Mouse (Mus musculus): ENCODE results near the gene St3gal3.

The St3gal3 gene

GRCm38 (mm10) chr4:118141511-118141910 lies 6.8 kb upstream of the St3gal3 start:
- CTCF ChIA-PET, result no interaction called here

DNA sequence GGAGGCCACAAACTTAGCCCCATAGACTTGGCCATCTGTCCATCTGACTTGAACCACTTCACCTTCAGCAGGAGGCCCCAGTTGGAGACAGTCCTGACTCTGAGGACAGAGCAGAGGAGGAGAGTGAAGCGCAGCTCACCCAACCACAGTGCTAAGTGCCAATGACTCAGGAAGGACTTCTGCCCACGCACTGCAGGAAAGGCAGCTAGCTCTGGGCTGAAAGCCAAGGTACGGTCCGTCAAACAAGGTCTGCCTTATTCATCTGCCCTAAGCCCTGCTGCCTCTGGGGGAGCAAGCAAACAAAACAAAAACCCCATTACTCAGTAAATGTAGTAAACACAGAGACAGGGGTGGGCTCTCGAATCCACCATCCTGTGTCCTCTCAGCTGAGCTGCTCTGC lies 4.2 kb upstream of the St3gal3 start:
- CTCF ChIA-PET, result no interaction called here

DNA sequence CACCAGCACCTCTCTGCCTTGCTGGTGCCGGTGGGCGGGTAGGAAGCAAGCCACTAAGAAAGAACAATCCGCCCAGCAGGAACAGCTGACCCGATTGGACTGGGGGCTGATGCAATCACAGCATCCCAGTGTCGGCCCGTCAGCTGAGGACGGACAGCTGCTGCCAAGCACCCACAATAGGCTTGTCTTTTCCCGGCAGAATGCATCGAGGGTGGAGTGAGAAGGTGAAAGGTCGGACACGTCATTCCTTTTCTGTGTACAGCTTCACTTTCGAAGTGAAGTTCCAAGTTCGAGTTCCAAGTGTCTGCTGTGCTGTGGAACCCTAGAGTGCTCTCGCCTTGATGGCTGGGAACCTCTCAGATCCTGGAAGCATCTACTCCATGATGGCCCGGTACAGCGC lies 3.1 kb upstream of the St3gal3 start:
- CTCF ChIA-PET, result no interaction called here

DNA sequence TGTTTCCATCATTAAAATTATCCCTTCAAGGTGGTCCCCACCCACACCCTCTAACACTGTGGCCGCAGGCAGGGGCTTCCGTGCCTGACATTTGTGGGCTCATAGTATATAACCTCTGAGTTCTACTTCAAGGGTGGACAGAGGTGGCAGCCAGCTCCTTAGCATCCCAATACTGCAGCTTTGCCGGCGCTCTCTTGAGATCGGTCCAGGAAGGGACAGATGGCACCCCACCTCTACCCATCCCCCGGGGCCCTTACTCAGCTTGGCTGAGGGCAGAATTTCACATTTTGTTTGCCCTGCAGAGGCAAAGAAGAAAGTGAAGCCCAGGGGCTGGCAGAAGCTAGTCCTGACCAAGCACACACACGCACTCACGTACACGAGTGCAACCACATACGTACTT lies 2.6 kb upstream of the St3gal3 start:
- CTCF ChIA-PET, result no interaction called here

DNA sequence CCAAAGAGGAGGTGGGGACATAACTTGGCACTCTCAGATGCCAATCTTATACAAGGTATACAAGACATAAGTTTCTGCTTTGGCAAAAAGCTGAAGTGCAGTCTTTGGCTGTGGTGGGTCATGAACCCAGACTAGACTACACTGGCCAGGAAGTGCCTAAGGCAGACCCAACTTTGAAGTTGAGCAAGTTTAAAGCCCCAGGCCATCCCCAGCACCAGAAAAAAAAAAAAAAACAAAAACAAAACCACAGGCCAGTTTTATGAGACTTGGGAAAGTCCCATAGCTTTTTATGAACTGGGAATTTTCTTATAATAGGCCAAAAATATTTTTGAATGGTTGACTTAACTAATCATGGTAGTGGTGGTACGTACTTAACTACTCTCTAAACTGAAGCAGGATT lies 700 bp upstream of the St3gal3 start:
- CTCF ChIA-PET, result no interaction called here

DNA sequence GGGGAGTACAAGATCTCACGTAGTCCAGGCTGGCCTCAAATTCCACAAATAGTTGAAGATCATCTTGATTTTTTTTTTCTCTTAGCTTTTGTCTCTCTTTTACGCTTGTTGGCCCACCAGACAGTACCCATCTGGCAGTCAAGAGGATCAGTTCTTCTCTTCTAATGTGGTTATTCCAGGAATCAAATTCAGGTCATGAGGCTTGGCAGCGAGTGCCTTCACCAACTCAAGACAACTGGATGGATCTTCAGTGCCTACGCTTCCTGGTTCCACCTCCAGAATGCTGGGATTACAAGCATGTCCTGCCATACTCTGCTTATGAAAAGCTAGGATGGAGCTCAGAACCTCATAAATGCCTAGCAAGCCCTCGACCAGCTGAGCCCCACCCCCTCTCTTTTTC lies 3.4 kb downstream of the St3gal3 start:
- CTCF ChIA-PET, result no interaction called here

- CTCF ChIA-PET, result no interaction called here
Observed at GRCm38 (mm10) chr4:118123030-118123704, 11.5 kb downstream of the St3gal3 start.

DNA sequence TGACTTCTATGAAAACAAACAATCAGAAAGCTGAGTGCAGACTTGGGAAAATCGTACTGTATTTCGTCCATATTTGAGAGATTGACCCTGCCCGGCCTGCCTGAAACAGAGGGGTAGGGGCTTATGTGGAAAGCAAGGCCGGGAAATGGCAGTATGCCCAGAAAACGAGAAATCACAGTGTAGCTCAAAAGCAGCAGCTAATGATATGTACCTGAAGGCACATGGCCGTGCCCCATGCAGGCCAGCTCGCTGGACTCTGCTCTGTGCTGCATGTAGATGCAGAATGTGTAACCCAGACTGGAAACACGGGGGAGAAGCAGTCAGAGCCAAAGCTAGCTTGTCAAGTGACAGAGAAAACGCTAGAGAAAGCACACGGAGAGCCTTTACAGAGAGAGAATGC lies 12.6 kb downstream of the St3gal3 start:
- CTCF ChIA-PET, result no interaction called here

- CTCF ChIA-PET, result no interaction called here
Observed at GRCm38 (mm10) chr4:118117565-118117964, 17.1 kb downstream of the St3gal3 start.

DNA sequence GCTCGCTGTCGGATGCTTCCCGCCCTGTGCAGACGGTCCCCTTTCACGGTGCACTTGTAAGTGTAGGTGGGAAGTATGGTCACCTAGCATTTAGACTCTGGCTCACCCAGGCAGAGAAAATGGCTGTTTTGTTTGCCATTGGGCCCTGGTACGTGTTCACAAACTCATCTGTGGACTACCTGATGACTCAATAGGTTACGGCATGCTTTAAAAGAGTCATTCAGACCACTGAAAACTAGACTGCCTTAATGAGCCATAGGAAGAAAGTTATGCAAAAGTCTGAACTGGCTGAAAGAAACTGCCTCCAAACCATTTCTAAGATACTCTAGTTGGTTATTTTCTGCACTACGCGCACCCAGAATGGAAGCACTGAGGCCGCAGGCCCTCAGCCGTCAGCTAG lies 18.6 kb downstream of the St3gal3 start:
- CTCF ChIA-PET, result no interaction called here

- CTCF ChIA-PET, result no interaction called here
Observed at GRCm38 (mm10) chr4:118115132-118115531, 19.6 kb downstream of the St3gal3 start.

DNA sequence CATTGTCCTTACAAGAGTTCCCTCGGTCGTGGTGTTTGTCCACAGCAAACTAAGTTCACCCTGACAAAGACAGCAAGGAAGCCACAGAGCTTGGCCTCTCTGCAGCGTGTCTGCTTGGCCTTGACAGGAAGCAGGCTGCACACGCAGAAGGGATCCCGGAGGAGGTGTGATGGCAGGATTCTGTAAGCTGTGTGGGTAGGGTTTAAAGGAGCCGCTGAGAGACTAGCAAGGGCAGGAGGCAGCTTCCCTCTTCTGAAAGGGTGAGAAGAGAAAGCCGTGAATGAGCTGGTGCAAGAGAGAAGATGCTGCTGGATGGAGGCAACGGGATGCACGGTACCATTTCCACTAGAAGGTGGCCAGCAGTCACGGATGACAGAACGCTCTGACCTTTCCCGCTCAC lies 22.1 kb downstream of the St3gal3 start:
- CTCF ChIA-PET, result no interaction called here

DNA sequence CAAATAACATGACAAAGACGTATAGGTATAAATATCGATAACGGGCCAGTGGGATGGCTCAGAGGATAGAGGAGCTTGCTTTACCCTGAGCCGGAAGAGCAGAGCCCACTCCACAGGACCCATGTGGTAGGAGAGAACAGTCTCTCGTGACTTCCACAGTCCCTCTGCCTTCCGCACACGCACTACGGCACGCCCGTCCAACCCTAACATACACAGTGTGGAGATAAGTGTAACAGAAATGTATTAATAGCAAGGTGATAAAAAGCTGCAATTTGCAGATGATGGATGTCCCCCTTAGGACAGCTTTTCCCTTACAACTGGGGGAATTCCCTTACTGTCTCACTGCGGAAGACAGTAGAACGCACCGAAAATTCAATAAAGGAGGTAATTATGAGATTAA lies 25.1 kb downstream of the St3gal3 start:
- CTCF ChIA-PET, result no interaction called here

DNA sequence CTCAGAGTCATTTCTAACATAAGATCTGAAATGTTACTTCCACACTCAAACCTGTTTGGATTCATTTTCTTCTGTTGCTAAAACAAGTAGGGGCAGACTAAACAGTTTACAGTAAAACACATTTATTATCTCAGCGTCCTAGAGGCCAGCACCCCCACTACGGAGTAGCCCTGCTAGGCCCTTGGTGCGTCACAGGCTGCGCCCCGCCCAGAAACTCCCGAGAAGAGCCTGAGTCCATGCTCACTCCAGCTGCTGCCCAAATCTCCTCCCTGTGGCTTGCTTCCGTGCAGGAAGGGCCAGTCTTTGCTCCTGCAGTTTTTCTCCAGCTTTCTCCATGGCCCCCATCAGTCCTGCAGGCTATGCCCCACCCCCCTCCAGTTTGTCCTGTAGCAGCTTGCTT lies 25.9 kb downstream of the St3gal3 start:
- CTCF ChIA-PET, result no interaction called here

DNA sequence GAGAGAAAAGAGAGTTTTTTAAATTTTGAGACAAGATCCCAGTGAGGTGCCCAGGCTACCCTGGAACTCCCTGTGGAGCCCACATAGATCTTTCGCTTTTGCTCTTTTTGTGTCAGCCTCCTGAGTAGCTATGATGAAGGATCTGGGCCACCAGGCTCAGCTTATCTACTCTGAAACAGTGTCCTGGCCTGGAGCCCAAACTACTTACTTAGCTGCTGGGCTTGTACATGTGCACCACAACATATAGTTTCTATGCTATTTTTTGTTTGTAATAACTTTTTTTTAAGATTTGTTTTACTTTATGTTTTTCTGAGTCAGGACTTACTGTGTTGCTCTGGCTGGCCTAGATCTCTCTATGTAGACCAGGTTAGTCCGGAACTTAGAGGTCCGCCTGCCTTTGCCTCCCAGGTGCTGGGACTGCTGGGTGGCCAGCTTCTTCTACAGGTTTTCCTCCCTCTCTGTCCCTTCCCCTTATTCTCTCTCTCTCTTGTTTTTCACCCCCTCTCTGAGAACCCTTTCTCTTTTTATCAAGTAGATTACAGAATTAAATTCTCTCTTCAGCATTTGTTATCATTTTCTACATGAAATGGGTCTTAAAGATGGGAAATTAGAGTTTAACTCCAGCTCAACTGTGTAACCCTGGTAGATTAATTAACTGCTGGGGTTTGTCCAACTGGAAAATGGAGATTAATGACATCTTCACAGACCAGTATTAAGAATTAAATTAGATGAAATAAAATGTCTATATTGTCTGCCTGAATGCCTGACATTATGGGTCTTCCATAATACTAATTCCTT lies 29.3 kb downstream of the St3gal3 start:
- CTCF ChIA-PET, result no interaction called here

- CTCF ChIA-PET, result no interaction called here
Observed at GRCm38 (mm10) chr4:118103280-118103830, 31.4 kb downstream of the St3gal3 start.

- CTCF ChIA-PET, result no interaction called here
Observed at GRCm38 (mm10) chr4:118101497-118101896, 33.2 kb downstream of the St3gal3 start.

- CTCF ChIA-PET, result interaction anchor here (0.8 kb wide), 1 partner anchor 142 kb away, joined by 3 read pairs; no protein-coding TSS in a partner anchor
Observed at GRCm38 (mm10) chr4:118099637-118100364, 34.9 kb downstream of the St3gal3 start.

DNA sequence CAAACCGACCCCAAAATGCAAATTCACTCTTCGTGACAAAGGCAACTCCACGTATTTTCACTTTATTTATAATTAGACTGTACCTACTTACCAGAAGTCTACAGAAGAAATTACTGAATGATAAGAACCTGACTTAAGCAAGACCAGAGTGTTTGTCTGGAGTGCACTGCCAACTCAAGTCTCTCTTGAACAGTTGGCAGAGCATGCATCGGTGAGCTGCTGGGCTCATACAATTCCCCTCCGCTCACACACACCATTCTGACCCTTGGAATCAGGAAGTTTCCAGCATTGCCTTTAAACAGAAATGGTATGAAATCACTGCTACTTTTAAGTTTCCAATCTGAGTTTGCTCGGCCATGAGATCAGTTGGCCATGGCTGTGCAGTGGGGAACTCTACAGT lies 36.1 kb downstream of the St3gal3 start:
- CTCF ChIA-PET, result no interaction called here

DNA sequence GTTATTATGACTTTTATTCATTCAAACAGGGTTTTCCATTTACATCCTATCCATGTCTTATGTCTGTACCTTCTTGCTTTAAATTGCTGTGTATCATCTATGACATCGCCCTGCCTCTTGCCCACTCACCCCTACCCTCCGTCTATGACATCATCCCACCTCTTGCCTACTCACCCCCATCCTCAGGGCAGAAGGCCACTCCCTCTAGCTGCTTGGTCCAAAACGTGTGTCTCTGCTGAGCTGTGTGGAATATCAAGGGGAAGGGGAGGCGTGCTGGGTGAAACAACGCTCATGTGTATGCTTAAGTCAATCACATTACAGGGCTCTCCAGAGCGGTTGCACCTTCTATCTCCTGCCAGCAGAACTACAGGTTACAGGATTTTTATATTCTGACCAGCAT lies 38.6 kb downstream of the St3gal3 start:
- CTCF ChIA-PET, result no interaction called here

DNA sequence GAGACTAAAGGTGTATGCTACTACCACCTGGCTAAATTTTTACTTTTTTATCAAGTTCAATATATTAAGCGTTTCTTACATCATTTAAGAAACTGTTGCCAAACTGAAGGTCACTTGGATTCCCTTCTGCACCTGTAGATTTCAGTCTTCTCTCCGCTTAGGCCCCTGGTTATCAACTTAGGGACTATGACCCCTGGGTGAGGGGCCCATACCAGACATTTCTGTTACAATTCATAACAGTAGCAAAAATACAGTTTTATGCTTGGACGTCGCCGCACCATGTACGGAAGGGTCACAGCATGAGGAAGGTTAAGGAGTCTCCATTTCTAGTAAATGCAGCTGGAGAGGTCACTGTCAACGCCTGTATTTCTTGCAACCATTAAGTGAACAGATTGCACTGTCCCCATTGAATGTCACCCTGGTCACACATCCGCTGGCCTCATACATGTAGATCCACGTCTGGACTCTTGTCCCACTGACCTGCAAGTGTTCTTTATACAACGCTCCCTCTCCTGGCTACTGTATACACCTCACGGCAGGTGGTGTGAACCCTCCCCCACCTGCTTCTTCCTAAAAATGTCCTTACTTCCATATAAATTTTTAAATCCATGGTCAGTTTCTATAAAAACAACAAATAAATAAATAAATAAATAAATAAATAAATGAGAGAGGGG lies 41.8 kb downstream of the St3gal3 start:
- CTCF ChIA-PET, result no interaction called here

- CTCF ChIA-PET, result no interaction called here
Observed at GRCm38 (mm10) chr4:118090449-118090848, 44.3 kb downstream of the St3gal3 start.
